Mouse (Mus musculus) lung, postnatal 10 days (tissue): ENCODE measurements at regions not wholly inside any gene's neighbourhood (a gene's known extent, or its start where the extent isn't known, plus 50 kb on each side); places are given as distances from the start of the nearest gene placed in this dataset.

ENCODE experiments used
- DNase-seq: peaks from one replicate; pipeline ENCODE4 v3.0.0; 2021

DNA sequence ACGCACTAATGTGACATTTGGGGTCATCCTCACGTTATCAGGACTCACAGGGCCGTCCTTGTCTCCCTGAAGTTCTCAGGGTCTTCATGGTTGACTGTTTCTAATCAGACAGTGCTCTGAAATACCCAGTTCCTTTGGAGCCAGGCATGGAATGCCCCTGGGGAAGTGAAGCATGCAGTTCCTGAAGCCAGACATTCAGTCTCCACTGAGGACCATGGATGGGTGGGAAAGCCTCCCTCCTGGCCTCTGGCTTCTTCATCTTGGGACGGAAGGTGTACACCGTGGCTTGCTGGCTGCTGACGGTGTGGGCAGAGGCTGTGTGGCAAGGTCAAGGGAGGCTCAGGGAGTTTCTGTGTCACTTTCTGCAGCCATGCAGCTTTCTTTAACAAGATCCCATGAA is 184.2 kb upstream of the Gm5148 start:
- no peak for DNase-seq

DNA sequence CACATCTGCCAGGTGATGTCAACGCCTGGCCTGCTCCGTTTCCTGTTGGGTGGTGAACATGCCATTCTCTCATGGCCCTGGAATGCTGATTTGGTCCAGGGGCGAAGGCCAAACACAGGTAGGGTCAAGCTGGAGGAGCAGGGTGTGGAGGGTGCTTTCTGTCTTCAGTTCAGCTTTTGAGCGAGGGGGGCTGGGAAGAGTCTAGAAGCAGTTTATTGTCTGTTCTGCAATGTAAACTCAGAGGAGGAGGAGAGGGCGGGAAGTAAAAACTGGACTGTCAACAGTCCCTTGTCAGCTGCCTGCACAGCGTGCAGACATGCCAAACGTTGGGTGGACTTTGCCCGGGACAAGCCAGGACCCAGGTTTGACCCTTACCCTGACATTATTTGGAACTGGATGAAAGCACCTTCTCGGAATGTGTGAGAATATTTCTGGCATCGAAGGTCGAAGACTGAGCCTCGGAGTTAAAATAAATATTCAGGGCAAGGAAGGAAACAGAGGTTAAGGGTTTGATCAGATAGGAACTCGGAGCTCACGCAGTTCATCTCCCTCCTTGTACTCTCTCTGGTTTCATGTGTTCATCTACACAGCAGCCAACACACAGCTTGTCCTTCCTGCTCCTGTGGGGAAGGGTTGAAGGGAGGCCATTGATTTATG is 183.3 kb upstream of the Gm5148 start:
- DNase-seq = peak; percentile 83

DNA sequence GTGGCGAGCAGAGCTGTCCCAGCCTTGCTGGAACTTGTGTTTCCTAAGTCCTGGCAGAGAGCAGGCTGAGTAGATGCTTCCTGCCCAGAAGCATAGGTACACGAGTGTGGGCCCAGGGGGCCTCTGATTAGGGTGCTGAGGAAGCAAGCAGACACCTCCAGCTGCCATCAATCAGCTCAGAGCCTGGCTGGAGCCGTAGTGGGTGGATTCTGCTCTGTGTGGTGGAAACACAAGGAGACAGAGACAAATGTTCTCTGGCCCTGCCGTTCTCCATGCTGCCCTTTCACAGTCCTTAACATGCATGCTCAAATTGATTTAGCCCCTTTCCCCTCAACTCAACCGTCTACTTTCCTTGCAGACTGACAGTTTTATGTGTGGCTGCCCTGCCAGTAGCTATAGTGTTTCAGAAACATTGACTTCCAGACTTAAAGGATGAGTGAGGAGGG is 182.5 kb upstream of the Gm5148 start:
- DNase-seq = peak; percentile 51

DNA sequence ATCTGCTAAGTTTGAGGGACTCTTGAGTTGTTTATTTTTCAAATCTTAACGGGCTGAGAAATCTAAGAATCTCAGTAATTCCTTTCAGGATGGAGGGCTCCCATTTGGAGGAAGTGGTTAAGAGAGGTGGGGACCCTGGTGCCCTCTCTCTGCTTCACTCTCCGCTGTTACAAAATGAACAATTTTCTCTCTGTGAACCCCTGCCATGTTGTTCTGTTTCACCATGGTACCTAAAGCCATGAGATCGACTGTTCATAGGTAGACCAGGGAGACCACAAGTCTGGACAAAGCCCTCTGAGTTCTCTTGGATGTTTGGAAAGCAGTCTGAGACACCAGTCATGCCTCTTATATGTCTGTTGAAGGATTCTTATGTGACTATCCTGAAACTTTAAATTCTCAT is 179.9 kb upstream of the Gm5148 start:
- DNase-seq = no peak

DNA sequence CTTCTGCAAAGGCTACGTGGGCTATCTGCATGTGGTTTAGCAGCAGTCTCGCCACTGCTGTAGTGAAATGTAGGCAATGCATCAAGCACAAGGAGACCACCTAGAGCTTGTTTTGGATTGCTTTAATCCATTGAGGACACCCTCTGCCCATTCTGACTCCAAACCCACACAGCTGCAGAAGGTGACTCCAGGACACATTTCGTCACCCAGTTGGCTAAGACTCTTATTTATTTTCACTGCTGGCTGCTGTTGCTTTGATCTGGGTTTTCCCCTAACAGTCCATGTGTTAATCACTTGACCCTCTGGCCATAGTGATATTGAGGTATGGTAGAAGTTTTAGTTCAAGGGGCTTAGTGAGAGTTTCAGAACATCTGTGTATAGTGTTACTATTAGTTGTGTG is 179.2 kb upstream of the Gm5148 start:
- peak; percentile 51 for DNase-seq

DNA sequence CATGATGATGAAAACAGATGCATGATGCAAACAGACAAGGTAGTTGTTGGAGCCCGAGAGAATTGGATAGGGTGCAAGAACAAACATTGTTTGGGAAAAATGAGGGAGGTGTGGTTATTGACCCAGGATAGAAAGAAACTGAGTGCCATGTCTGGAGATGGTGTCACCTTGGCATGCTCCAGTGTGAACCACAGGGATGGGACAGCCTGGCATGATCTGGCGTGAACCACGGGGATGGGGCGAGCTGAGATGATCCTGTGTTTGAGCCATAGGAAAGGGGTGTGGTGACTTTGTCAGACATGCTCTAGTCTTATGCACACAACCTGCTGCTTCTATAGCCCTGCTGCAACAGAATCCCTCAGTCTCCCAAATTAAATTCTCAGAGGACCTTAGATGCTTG is 178.7 kb upstream of the Gm5148 start:
- DNase-seq = no peak

DNA sequence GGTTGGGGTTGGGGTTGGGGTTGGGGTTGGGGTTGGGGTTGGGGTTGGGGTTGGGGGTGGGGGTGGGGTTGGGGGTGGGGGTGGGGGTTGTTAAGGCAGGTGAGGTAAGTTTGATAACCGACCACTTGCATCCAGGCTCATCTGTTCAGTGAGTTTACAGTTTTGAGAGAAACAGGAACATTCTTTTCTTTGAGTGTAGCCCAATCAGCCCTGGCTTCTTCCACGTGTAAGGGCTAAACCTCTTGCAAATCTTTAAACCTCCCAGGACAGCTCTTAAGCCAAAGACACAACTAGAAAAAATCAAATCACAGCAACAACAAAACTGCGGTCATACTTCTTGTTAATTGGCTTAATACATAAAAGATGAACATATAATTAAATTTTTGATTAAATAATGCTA is 173.1 kb upstream of the Gm5148 start:
- no peak for DNase-seq

DNA sequence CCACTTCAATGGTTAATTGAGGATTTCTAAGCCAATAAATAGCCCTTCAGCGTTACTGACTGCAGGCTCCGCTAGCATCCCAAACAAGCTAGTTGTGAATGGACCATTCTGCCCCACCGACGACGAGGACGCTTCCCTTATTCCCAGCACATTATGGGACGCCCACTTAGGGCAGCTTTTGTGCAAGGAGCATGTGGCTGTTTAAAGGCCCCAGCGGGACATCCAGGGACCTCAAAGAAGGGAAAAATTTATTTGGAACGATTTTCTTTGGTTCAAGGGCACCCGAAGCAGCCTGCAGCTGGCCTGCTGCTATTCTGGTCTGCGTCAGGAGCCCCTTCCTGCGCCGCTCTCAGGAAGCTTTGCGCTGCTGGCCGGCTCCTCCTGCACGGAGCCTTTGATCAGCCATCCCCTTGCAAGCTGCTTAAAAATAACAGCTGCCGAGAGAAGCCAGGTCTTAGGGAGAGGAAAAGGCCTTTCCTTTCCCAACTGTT is 172.6 kb upstream of the Gm5148 start:
- peak; percentile 62 for DNase-seq

DNA sequence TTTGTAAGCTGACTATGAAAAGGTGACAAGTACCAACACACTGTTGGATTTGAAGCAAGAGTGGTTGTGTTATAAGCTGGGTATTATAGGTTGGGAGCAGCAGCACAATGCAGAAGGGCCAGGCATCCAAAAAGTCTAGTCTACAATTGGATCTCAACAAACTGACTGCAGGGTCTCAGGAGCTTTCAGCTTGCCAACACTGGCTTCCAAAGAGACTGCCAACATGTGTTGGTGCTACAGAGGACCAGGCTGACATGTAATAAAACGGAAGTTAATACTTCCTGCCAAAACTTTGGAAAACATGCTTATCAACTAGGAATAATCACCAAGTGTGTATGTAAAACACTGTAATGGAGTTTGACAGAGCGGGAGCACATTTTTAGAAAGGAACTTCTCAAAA is 170.3 kb upstream of the Gm5148 start:
- no peak for DNase-seq

DNA sequence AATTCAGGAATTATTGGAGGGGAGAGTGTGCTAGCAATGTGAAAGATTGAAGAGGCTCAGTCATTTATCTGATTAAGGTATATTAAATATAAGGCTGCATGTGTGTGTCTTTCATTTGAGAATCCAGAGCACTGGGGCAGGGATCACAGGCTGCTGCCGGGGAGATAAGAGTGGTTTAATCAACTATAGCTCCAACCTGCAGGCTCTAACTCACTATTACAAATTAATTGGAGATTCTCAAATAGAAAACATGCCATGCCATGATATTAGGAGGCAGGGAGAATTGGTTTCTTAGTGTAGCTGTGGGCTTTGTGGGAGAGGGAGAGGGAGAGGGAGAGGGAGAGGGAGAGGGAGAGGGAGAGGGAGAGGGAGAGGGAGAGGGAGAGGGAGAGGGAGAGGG is 165.9 kb upstream of the Gm5148 start:
- DNase-seq = no peak

DNA sequence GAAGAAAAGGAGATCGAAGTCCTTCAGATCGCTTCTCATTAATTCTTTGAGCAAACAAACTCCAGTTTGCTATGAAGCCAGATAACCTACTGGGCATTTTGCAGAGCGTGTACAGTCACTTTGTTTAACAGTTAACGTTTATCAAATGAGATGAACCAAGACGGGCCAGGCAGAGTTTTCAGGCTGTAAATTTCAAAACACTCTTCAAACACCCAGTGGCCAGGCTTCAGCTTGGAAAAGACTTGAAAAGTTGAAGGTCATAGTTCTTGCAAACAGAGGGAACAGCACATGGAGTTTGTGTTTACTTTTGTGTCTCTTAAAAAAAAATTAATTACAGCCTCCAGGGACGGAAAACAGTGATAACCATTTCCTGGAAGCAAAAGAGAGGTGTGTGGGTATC is 164.2 kb upstream of the Gm5148 start:
- peak; percentile 53 for DNase-seq

DNA sequence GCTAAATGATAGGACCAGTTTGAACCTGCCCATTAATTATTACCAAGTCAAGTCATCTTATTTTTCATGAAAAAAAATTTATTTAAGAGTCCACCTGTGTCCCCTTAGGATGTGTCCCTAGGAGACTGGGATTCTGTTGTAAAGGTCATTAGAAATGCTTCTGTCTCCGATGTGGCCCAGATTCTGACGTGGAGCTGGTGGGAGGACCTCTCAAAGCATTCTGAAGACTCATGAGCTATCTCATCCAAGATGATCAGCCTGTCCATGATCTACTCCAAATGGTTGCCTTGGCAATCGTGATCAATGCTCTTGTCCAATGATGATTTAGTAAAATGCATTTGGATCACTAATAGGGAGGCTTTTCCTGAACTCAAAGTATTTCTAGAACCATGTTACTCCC is 163.4 kb upstream of the Gm5148 start:
- no peak for DNase-seq

DNA sequence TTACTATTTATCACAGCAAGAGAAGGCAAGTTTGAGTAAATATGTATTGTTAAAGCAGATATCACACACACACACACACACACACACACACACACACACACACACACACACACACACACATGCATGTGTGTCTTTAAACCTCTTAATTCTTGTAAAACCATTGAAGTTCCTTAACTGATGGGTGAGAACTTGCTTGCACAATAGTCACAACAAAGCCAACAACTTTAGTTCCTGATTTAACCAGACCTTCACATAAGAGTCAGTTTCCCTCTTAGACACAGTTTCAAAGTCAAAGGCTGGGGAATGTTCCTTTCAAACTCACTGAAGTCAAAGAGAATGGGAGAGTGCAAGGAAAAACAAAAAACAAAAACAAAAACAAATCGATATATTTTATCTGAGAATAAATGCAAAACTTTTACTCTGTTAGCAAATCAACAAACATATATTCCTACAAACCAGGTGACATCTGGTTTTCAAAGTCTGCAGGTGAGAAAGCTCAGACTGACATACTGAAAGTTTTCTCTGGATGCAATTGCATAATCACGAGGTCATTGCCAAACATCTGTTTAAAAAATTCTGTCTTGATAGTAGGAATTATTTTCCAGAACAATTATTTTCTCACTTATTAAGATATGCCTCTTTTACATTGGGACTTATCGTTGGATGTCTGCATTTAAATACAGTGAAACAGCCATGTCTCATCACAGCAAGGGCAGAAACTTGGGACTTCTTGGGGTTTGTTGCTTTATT is 162.6 kb upstream of the Gm5148 start:
- DNase-seq = no peak

DNA sequence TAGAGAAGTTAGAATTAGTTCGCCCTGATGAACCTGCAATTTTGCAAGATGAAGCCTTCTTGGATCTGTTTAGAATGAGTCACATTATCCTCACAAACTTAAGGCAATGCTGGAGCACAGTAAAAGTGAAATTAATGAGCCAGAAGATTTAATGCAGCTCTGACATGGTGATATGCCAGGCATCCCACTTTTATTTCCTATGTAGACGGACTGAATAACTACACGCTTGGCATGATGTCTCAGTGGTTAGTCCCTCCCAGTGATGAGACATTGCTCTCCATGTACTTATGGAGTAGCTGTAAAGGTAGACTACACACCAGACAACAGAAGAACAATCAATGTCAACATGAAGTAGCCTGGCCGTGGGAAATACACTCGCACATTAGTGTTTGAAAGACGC is 161.5 kb upstream of the Gm5148 start:
- DNase-seq = no peak

DNA sequence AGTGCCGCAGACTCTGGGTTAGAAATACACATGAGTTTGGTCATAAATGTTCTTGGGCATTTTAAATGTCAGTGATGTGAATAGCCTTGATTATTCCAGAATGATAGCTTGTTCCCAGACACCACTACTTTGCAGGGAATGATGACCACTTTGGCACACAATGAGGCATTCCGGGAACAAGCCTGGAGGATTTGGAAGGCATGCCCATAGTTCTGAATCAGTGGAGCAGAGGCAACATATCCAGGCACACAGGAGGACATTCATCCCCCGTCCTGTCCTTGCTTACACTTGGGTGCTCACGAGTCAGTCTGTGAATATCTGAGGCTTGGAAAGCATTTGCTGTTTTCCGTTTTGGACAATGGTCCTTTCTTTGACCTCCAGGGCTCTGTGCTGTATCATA is 158.1 kb upstream of the Gm5148 start:
- peak; percentile 57 for DNase-seq

DNA sequence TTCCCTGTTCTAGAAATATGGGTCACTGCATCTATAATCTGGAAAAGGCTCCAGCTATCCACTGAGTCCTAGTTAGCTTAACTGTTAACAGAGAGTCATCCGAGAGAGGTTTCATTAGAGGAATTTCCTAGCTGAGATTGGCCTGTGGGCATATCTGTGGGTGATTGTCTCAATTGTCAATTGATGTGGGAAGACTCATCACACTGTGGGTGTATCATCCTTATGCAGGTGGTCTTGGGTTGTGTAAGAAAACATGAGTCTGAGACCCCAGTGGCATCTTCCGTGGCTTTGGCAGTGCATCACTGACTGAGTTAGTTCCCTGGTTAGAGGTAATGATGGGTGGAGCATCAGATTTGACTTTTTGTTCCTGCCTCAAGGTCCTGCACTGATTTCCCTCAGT is 156.7 kb upstream of the Gm5148 start:
- DNase-seq = no peak

DNA sequence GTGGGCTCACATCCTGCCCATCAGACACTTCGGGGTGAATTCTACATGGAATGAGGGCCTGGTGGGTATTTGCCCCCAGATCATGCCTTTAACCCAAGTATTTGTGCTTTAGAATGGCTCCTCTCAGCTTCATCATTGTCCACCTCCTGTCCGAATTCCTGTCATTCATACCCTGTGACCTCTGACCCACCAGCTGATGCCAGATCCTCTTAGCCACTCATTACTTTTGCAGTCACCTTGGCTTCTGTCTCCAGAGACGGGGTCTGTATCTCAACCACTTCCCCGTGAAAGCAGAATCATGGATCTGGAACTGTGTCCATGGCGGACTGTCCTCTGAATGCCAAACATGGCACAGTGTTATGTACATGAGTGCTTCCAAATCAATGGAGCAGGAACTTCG is 154.8 kb upstream of the Gm5148 start:
- DNase-seq = no peak

DNA sequence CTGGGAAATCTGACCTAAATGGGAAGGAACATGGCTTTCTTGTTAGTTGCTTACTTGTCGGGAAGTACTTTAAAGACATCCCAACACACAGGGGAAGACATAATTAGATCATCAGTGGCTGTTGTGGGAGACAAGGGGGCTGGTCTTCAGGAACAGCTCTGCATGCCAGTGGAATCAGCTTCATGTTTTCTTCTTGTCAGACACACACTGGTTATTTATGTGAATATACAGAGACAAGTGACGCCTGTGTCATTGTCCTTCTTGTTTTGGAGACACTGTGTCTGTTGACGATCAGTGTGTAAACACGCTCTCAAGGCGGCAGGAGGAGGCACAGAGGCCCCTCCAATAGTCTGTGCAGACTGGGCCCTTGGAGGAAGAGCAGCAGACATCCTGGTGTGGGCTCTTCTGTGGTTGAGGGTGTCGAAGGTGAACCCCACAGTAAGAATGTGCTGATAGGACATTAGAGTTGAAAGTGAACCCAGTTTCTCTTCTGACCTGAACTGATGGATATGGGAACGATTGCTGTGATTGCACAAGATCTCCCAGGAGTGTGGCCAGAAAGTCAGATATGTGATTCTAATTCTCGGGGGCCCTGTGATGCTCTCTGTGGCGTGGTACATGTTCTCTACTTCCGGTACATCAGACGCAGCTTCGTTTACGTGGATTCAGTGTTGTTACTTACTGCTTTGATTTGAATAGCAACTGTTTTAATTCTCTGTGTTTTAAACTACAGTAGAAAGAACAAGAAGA is 151.9 kb upstream of the Gm5148 start:
- DNase-seq = peak; percentile 72

DNA sequence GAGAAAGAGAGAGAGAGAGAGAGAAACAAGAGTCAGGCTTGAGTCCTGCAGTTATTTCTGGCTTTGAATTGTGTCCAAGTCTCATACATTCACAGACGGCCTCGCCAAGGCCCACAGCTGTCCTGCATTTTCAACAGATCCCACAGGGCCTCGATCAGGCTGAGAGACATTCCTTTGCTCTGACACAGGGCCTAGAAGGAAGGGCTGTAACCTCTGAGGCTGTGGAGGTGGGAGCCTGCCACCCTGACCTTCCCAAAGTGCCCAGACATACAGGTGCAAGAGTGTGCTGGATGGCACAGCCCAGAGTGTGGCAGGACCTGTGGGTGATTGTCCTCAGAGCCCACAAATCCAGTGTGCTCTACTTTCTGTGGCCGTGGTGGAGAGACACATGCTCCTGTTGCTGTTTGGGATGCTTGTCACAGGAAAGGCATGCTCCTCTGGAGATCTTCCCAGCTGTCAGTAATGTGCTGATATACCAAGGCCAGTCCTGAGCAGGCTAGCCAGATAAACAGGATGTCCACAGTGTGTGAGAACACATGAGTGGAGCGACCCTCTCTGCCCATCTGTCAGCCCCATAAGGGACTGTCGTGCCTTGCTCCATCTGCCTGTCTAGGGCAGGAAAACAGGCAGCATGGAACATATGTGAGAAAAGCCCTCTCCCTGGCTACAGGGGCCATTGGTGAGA is 151.2 kb upstream of the Gm5148 start:
- DNase-seq = peak; percentile 90

DNA sequence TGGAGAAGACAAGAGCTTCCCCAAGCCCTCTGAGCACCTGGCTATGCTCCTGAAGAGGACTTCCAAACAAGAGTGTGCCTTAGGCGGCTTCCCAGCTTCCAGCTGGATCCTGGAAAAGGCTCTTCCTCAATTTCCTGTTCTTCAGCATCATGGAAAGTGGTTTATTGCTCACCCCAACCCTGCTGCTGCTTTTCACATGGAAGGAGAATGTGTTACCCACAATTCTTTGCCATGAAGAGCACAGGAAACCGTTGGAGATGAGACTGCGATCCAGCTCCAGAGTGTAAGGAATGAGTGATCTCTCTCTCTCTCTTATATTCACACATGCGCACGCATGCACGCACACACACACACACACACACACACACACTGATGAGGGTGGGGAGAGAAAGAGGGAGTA is 150.6 kb upstream of the Gm5148 start:
- peak; percentile 39 for DNase-seq

DNA sequence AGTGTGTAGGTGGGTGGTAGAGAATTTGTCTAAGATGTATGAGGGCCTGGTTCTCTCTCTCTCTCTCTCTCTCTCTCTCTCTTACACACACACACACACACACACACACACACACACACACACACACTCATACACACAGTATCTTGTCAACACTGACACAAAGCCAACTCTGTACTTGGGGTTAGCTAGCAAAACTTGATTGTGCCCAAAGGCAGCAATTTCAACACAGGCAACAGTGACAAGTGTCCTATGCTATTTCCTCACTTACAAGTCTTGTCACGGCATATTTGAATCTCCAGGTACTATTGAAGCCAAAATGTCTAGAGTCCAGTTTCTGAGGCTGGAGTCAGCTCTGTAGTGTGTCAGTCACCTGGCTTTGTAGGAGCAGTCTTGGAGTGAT is 150.1 kb upstream of the Gm5148 start:
- DNase-seq = no peak

DNA sequence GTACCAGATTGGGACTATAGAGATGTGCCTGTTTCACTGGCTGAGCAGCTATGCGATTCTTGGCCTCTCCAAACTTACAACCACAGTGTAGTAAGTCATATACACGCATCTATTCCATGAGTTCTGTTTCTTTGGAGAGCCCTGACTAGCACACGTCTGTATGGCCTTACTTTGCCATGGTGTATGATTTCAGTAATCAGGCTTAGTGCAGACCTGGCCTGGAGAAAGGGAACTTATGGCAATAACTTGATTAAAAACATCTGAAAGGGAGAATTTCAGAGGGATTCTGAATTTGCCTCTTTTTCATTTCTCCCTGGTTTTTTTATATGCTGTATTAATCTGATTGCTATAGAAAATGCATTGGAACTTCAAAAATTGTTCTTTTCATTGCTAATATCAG is 148.0 kb upstream of the Gm5148 start:
- no peak for DNase-seq

DNA sequence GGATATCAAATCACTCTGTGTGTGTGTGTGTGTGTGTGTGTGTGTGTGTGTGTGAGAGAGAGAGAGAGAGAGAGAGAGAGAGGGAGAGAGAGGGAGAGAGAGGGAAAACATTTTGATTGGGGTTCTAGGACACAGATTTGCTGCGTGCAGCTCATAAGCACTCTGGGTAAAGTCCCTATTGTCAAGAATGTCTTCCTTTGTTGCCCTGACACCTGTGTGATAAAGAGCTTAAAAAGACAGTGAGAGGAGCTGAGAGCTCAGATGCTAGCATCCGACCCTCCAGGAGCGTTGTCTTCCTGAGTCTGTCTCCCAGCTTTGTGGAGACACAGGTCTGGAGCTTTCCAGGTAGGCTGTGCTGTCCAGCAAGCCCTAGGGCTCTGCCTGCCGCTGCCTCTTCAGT is 146.8 kb upstream of the Gm5148 start:
- no peak for DNase-seq
